Mouse (Mus musculus): ENCODE data around the gene Rchy1.
"Not testable (repeated sequence)": the region's sequence is repeated elsewhere in the genome, so short reads cannot be mapped to it uniquely, and the experiment has no call there.

The Rchy1 gene

GRCm38 (mm10) chr5:91959986-91960385, 2.9 kb downstream of the Rchy1 start:
- DNase-seq: no peak

GRCm38 (mm10) chr5:91959096-91959495, 3.8 kb downstream of the Rchy1 start:
- DNase-seq: no peak

GRCm38 (mm10) chr5:91956991-91957760, 5.7 kb downstream of the Rchy1 start:
- DNase-seq: no peak

- no peak for DNase-seq
These were observed 11.5 kb downstream of the Rchy1 start for GRCm38 (mm10) chr5:91951404-91951803.

DNA sequence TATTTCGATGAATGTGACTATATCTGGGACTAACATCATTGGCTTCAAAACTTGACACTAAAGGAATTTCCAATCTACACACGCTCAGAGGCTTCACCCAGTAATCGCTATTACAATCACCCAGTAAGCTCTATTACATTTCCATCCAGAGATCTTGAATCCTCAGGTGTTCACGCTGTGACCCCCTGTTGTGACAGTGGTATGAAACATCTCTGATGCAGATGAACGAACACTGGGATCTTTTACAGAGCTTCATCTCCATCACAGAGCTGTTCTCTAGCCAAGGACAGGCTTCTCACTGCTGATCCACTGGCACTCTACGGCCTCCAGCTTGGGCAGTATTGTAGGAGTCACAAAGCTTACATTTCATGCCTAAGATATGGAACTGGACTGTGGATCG, 13.4 kb downstream of the Rchy1 start:
- DNase-seq: no peak

DNA sequence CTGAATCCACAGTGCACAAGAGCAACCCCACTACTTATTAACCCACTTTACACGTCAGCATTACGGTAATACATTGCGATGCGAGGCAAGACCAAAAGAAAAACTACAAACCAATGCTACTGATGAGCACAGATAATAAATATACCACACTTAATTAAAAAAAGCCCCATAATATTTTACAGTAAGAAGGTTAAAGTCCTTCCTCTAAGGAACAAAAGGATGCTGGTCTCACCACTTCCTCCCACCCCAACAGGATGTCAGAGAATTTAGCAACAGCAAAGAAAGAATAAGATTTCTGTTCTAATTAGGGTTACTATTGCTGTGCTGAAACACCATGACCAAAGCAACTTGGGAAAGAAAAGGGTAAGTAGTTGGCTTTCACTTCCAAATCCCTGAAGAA, 15.9 kb downstream of the Rchy1 start:
- no peak for DNase-seq

GRCm38 (mm10) chr5:91945609-91946008, 17.3 kb downstream of the Rchy1 start:
- DNase-seq: not testable (repeated sequence)

GRCm38 (mm10) chr5:91913231-91913630, 49.6 kb downstream of the Rchy1 start:
- DNase-seq: no peak

DNA sequence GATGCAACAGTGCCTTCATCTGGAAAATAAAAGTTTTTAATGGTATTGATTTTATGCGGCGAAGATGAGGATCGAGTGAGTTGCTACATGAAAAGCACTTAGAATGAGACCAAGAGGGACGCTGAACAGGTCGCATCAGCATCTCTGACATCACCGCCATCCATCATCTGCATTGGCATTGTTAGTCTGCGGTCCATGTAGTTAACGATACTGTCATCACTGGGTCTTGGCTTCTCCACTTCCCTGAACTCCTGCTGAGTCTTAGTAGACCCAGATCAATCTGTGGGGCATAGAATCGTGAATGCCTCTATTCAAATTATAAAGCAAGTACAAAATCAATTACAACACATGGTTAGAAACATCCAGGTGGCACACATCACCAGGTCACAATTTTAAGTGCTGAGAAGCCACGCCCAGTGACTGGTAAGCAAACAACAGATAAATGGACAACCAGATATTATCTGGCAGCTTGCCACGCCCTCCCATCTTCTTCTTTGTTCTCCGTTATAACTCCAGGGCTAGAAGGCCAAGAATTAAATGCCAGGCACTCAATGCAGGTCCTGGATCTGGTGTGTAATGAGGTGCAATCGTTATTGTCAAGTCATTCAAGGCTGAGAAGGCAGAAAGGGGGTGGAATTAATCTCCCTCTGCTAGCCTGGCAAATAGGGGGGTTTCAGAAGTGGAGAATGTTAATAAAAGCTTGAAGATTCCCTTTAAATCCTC, 51.3 kb downstream of the Rchy1 start:
- DNase-seq: no peak

DNA sequence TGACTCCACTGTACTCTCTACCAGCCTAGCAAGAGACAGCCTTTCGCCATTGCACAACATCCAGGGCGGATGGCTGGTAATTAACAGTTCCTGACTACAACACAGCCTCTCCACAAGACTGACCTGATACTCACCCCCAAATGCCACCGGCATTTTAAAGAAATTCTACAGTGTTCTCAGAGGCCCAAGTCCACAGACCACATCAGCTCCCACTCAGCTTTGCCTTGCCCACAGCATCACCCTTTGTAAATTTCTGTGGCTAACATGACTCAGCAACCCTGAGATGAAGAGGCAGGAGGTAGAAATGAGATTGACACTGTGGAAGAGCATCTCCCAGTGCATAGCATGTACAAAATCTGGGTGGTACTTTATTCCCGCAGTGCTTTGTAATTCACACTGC, 52.3 kb downstream of the Rchy1 start:
- DNase-seq: no peak

DNA sequence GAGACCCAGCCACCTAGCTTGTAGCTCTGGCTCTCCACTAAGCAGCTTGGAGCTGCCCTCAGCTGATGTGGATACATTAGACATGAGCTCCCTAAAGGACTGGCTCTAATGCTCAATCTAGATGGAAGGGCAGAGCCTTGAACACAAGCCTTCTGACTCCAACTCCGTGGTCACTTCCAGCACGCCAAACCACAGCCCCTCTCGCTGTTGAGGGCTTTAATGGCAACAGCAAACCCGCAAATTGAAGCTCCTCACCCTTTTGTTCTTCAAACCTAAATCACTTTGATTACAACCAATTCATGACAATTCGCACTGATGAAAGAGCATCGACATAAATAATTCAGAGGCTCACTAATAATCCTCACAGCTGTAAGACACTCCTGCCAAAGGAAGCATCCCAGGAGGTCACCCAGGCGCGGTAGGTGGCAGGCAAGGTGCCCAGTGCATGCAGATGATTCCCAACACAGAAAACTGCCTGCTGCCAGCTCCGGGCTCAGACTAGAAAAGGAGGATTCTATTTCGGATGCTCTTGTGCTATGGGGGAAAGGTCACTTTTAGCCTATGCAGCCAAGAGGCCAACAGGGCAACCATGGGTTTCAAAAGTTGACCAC, 53.8 kb downstream of the Rchy1 start:
- no peak for DNase-seq

Measured in lung, postnatal 14 days (tissue).